Mouse (Mus musculus) lung, embryonic 16.5 days (tissue): ENCODE measurements around the gene Ccp110. TPM values are rescaled to one million over a fixed set of nuclear protein-coding genes. Genes with fewer than 3 reads are reported as not detected.

Source experiments
- ATAC-seq: fragments of 200-750 bp; cut with Nextera tagmentation; 2 replicates; pipeline ENCODE4 v1.8.0; 2017; ENCODE audit warnings: low read depth, mild to moderate bottlenecking, moderate library complexity
- H3K27ac ChIP-seq: fragments of 300-500 bp; sonication (generic); 2 replicates; pipeline ENCODE4 v1.5.1; 2014; ENCODE audit warnings: mild to moderate bottlenecking, control low read depth, low read length
- H3K27me3 ChIP-seq: fragments of 300-500 bp; sonication (generic); 2 replicates; pipeline ENCODE4 v1.6.1; 2014; ENCODE audit warnings: low read depth, low read length, mixed read lengths; ENCODE audit not compliant: control insufficient read depth, insufficient read depth
- H3K36me3 ChIP-seq: fragments of 300-500 bp; sonication (generic); 2 replicates; pipeline ENCODE4 v1.6.1; 2014; ENCODE audit warnings: low read length; ENCODE audit not compliant: control insufficient read depth, insufficient read depth
- H3K4me1 ChIP-seq: fragments of 300-500 bp; sonication (generic); replicated peaks from 2 replicates; pipeline ENCODE4 v1.6.1; 2014; ENCODE audit warnings: low read length, mixed read lengths; ENCODE audit not compliant: control insufficient read depth, insufficient read depth
- H3K4me2 ChIP-seq: fragments of 300-500 bp; sonication (generic); 2 replicates; pipeline ENCODE4 v1.6.1; 2014; ENCODE audit warnings: low read depth, low read length, control low read depth
- H3K4me3 ChIP-seq: fragments of 300-500 bp; sonication (generic); 2 replicates; pipeline ENCODE4 v1.5.1; 2014; ENCODE audit warnings: mild to moderate bottlenecking, low read length, control low read depth
- H3K9ac ChIP-seq: fragments of 300-500 bp; sonication (generic); 2 replicates; pipeline ENCODE4 v1.6.1; 2014; ENCODE audit warnings: low read length, control low read depth
- H3K9me3 ChIP-seq: fragments of 300-500 bp; sonication (generic); 2 replicates; pipeline ENCODE4 v1.6.1; 2016; ENCODE audit warnings: low read length; ENCODE audit not compliant: control insufficient read depth
- WGBS: fragments of 180-500 bp; shearing (Covaris S2); extraction: QIAGEN DNeasy Blood & Tissue Kit; methylation state at CpG from one replicate; pipeline ENCODE4 v1.1.7; 2014; 5-methylcytosine and 5-hydroxymethylcytosine counted together
- polyA plus RNA-seq: library from polyadenylated mRNA; unstranded; fragments of >200 nt; fragmentation: Nextera tagmentation; extraction: Ambion mirVana; gene quantifications from 2 replicates; pipeline ENCODE4 v1.2.1, GENCODE M21; 2015

Ccp110 gene
- polyA plus RNA-seq, 1 experiment from 2014 or later = 22.8 TPM

DNA sequence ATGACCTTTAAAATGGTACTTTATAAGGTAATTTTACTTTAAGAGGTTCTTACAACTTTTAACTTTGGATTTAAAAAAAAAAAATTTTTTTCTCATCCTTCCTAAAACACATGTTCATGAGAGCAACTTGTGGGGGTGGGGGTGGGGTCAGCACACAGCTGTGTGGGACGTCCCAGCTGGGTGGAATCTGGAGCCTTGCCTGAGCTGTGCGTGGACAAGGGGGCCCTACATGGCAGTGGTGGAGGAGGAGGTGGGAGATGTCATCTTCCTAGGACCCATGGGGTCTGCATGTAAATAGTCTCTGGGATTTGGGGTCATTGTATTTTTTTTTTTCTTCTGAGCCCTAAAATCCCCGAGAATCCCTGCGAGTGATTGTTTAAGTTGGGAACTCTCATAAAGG, 46.0 kb downstream of the Ccp110 start:
- no peak overlapping the region for H3K4me3 ChIP-seq
- no peak overlapping the region for H3K9ac ChIP-seq
- no peaks in the 10 kb centered on the region for H3K9me3 ChIP-seq
- no peak overlapping the region for H3K27ac ChIP-seq
- 49% methylated on average over 4 of the region's 4 CpGs for WGBS
- H3K4me2 ChIP-seq = no peak overlapping the region
- peaks cover 19% of the 10 kb centered on the region for H3K36me3 ChIP-seq
- H3K27me3 ChIP-seq = no peaks in the 10 kb centered on the region
- H3K4me1 ChIP-seq = 0 out of 2 replicates have a peak, but pooled peaks cover 3% of the 10 kb centered on the region
- ATAC-seq = no peak

DNA sequence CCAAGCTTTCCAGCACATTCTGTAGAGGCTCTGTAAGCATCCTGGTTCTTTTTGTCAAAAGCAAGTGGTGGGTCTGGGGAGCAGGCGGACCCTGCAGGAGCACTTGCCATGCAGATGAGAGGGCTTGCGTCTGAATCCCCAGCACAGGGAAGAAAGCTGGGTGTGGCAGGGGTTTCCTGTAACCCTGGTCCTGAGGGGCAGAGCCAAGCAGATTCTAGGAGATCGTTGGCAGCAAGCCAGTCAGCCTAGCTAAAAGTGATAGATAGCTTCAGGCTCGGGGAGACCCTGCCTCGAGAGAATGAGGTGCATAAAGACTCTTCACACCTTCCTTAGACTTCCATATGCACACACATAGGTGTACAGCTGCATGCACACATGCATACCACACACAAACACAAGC, 47.0 kb downstream of the Ccp110 start:
- no peak overlapping the region for H3K9ac ChIP-seq
- H3K4me3 ChIP-seq = no peak overlapping the region
- no peak overlapping the region for H3K27ac ChIP-seq
- 0 out of 2 replicates have a peak, but pooled peaks cover 3% of the 10 kb centered on the region for H3K4me1 ChIP-seq
- H3K27me3 ChIP-seq = no peaks in the 10 kb centered on the region
- ATAC-seq = no peak
- 39% methylated on average over 5 of the region's 5 CpGs for WGBS
- H3K36me3 ChIP-seq = peaks cover 12% of the 10 kb centered on the region
- H3K9me3 ChIP-seq = no peaks in the 10 kb centered on the region
- no peak overlapping the region for H3K4me2 ChIP-seq

DNA sequence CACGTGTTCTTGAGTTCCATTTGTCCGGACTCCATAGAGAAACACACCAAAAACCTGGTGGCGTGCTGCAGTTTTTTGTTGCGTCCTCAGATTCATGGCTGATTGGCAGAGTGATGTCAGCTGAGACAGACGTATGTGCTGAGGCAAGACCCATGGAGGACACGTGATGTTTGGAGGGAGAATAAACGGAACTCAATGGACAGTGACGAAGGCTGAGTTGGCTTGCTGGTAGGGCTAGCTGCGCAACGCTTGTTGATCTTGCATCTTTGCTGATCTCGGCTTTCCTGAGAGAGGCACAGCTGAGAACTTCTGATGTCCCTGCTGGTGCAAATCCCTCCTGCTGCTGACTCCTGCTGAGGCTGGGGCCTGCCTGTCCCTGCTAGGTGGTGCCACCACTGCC, 51.6 kb downstream of the Ccp110 start:
- H3K4me1 ChIP-seq = 0 out of 2 replicates have a peak, but pooled peaks cover 2% of the 10 kb centered on the region
- H3K27me3 ChIP-seq = no peaks in the 10 kb centered on the region
- H3K9me3 ChIP-seq = no peaks in the 10 kb centered on the region
- peaks cover 7% of the 10 kb centered on the region; the same call in 1 of the 2 replicates for H3K36me3 ChIP-seq
- no peak overlapping the region for H3K4me2 ChIP-seq
- WGBS = 86% methylated on average over 11 of the region's 11 CpGs
- H3K4me3 ChIP-seq = no peak overlapping the region
- ATAC-seq = no peak
- H3K9ac ChIP-seq = no peak overlapping the region
- H3K27ac ChIP-seq = no peak overlapping the region

DNA sequence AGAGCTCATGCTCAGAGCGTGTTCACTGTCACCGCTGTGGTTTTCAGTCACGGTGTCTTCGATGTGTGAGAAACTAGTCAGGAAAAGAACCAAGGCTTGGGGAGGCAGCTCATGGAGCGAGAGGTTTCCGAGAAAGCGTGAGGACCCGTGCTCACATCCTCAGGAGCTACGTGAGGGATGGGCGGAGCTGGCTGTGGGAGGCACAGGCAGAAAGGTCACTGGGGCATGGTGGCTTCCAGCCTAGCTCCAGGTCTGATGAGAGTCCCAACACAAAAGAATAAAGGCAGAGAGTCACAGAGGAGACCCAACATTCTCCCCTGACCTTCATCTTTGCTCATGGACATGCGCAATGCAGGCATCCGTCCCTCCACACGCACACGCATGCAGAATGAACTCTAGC, 52.4 kb downstream of the Ccp110 start:
- 82% methylated on average over 14 of the region's 14 CpGs for WGBS
- peaks cover 7% of the 10 kb centered on the region; the same call in 1 of the 2 replicates for H3K36me3 ChIP-seq
- no peak overlapping the region for H3K27ac ChIP-seq
- H3K9me3 ChIP-seq = no peaks in the 10 kb centered on the region
- ATAC-seq = no peak
- H3K4me3 ChIP-seq = no peak overlapping the region
- 0 out of 2 replicates have a peak, but pooled peaks cover 2% of the 10 kb centered on the region for H3K4me1 ChIP-seq
- H3K9ac ChIP-seq = no peak overlapping the region
- H3K27me3 ChIP-seq = no peaks in the 10 kb centered on the region
- no peak overlapping the region for H3K4me2 ChIP-seq

DNA sequence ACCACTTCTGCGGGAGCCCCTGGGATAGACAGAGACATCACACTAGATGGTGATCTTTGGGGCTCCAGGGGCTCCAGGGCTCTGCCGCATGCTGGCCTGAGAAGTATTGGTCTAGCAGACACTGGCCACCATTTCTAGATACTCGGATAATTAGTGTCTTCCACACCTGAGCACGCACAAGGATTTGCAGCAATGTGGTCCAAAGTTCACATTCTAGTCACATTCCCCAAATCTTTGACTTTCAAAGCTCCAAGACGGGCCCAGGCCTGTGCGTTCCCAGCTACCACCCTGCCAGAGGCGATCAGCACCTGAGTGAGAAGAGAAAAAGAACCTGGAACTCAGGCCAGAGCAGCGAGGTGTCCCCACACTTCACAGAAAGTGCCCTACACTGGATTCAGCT, 53.3 kb downstream of the Ccp110 start:
- Histone ChIP-seq H3K4me3 (no peak overlapping the region), H3K9me3 (no peaks in the 10 kb centered on the region), H3K27me3 (no peaks in the 10 kb centered on the region), H3K27ac (no peak overlapping the region), H3K4me2 (no peak overlapping the region), H3K4me1 (0 out of 2 replicates have a peak, but pooled peaks cover 2% of the 10 kb centered on the region), H3K9ac (no peak overlapping the region), H3K36me3 (0 out of 2 replicates have a peak, but pooled peaks cover 7% of the 10 kb centered on the region)
- 0 out of 2 replicates have a peak, but pooled peaks have one; percentile 8 for ATAC-seq
- WGBS = 68% methylated on average over 8 of the region's 8 CpGs

DNA sequence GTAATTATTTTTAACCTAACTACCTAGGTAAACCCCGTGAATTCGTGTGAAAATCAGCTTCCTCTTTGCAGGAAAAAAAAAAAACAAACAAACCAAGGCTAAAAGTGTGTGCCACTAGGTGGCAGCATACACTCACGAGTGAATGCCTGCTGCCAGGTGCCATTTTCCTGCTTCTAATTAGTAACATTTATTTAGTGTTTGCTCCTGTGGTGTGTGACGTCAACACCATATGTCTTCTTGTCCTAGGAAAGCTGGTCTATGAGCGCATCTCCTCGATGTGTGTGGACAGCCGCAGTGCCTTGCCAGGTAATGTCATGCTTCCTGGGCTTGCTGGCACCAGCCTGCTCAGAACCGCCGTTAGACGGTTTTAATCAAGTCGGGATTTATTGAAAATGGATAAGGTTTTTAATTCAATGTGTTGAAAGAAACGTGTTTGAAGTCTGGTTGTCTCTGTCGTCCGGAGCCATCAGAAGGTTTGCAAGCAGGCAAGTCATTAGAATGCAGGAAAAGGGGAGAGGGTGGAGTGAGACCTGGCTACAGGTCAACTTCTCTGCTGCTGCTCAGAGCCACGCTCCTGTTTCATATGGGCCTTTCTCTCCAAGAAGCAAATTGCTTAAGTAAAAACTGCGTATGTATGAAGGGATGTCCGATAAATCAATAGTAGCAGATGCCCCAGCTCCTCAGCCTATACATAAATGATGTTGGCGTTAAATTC, 53.9 kb downstream of the Ccp110 start:
- H3K4me3 ChIP-seq = no peak overlapping the region
- no peak overlapping the region for H3K27ac ChIP-seq
- no peaks in the 10 kb centered on the region for H3K9me3 ChIP-seq
- H3K4me1 ChIP-seq = 0 out of 2 replicates have a peak, but pooled peaks cover 2% of the 10 kb centered on the region
- no peak overlapping the region for H3K9ac ChIP-seq
- WGBS = 56% methylated on average over 18 of the region's 18 CpGs
- H3K4me2 ChIP-seq = no peak overlapping the region
- 0 out of 2 replicates have a peak, but pooled peaks cover 5% of the 10 kb centered on the region for H3K36me3 ChIP-seq
- ATAC-seq = no peak
- no peaks in the 10 kb centered on the region for H3K27me3 ChIP-seq

DNA sequence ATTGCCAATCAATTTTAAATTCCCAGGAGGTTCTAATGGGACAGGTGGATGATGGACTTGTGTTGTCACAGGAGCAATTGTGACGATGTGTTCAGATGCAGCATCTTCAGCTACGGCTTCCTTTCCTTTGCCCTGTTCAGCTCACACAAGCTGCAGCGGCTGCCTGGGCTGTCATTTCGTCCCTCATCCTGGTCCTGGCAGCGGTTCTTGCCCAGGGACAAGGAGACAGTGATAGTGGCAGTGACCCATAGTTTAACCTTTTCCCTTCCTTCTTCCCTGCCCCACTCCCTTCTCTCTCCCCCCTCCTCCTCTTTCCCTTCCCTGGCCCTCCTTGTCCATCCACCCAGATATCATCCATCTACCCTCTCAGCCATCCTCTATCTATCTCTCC, 54.5 kb downstream of the Ccp110 start:
- Histone ChIP-seq H3K36me3 (0 out of 2 replicates have a peak, but pooled peaks cover 3% of the 10 kb centered on the region), H3K27me3 (no peaks in the 10 kb centered on the region), H3K27ac (no peak overlapping the region), H3K4me2 (no peak overlapping the region), H3K9ac (no peak overlapping the region), H3K4me3 (no peak overlapping the region), H3K9me3 (no peaks in the 10 kb centered on the region), H3K4me1 (0 out of 2 replicates have a peak, but pooled peaks cover 2% of the 10 kb centered on the region)
- 72% methylated on average over 5 of the region's 5 CpGs for WGBS
- no peak for ATAC-seq

DNA sequence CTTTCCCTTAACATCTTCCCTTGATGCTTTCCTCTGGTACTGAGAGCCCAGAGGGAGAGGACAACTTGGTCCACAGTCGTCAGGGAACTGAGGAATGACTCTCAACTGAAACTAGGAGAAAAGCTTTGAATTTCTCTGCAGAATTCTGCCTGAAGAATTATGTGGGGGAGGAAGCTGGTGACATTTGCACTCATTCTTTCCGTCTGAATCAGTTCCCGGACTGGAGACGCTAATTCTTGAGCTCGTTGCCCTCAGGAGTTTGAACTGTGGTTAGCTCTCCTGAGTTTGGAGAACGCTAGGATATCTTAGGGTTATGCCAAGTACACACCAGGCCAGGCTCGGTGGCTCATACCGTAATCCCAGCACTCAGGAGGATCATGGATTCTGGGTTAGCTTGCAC, 56.9 kb downstream of the Ccp110 start:
- H3K36me3 ChIP-seq = 0 out of 2 replicates have a peak, but pooled peaks cover 3% of the 10 kb centered on the region
- WGBS = 47% methylated on average over 8 of the region's 8 CpGs
- H3K27ac ChIP-seq = no peak overlapping the region
- H3K27me3 ChIP-seq = no peaks in the 10 kb centered on the region
- H3K4me2 ChIP-seq = no peak overlapping the region
- H3K4me1 ChIP-seq = 0 out of 2 replicates have a peak, but pooled peaks cover 2% of the 10 kb centered on the region
- ATAC-seq = no peak
- H3K4me3 ChIP-seq = no peak overlapping the region
- no peaks in the 10 kb centered on the region for H3K9me3 ChIP-seq
- no peak overlapping the region for H3K9ac ChIP-seq

DNA sequence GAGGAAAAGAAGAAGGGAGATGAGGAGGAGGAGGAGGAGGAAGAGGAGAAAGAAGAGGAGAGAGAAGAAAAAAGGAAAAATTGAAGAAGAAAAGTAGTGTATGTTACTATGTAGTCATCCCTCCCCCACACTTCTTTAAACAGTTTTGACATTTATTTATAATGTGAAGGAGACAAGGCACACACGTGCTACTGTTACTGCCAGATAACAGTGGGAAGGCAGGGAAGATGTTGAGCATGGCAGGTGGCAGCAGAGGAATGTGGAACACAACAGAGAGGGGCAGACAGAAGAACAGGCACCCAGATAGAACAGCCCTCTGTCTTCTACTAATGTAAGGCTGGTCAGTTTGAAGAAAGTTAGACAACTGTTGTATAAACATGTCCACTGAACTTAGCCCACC, 57.3 kb downstream of the Ccp110 start:
- Histone ChIP-seq H3K9ac (no peak overlapping the region), H3K27ac (no peak overlapping the region), H3K36me3 (0 out of 2 replicates have a peak, but pooled peaks cover 3% of the 10 kb centered on the region), H3K4me2 (no peak overlapping the region), H3K27me3 (no peaks in the 10 kb centered on the region), H3K4me1 (0 out of 2 replicates have a peak, but pooled peaks cover 2% of the 10 kb centered on the region), H3K9me3 (no peaks in the 10 kb centered on the region), H3K4me3 (no peak overlapping the region)
- WGBS = 8% methylated on average over 1 of the region's 1 CpGs
- ATAC-seq = no peak
